Mouse (Mus musculus) left cerebral cortex, adult 9 months (tissue): ENCODE data around the gene Pf4.
"Not testable (repeated sequence)": the region's sequence is repeated elsewhere in the genome, so short reads cannot be mapped to it uniquely, and the experiment has no call there.

ENCODE experiments used
- DNase-seq, 2 experiments: peaks; one replicate each; pipeline ENCODE4 v3.0.0; 2022; ENCODE audit warnings: low spot score in 2 of 2

The Pf4 gene

GRCm38 (mm10) chr5:90788114-90788513 lies 15.9 kb downstream of the Pf4 start:
- no peak for DNase-seq

- no peak for DNase-seq
Observed at GRCm38 (mm10) chr5:90789306-90790073, 17.3 kb downstream of the Pf4 start.

GRCm38 (mm10) chr5:90790074-90790502 lies 17.9 kb downstream of the Pf4 start:
- no peak for DNase-seq

GRCm38 (mm10) chr5:90794195-90794625 lies 22.0 kb downstream of the Pf4 start, which contains the start of gene Cxcl15:
TSS of gene Cxcl15 (plus strand) at chr5:90794534.
- no peak for DNase-seq

GRCm38 (mm10) chr5:90795392-90795791 lies 23.2 kb downstream of the Pf4 start:
- DNase-seq: not testable (repeated sequence)

GRCm38 (mm10) chr5:90804574-90804973 lies 32.3 kb downstream of the Pf4 start:
- no peak for DNase-seq

GRCm38 (mm10) chr5:90806050-90806449 lies 33.8 kb downstream of the Pf4 start:
- DNase-seq: no peak

- DNase-seq: no peak
Observed at GRCm38 (mm10) chr5:90807176-90807950, 35.1 kb downstream of the Pf4 start.

- DNase-seq: no peak
Observed at GRCm38 (mm10) chr5:90819756-90820155, 47.5 kb downstream of the Pf4 start.
